Mouse (Mus musculus) lung, postnatal 10 days (tissue): ENCODE measurements around the gene Smad6.

Experiments
- DNase-seq: peaks from one replicate; pipeline ENCODE4 v3.0.0; 2021

Gene Smad6

DNA sequence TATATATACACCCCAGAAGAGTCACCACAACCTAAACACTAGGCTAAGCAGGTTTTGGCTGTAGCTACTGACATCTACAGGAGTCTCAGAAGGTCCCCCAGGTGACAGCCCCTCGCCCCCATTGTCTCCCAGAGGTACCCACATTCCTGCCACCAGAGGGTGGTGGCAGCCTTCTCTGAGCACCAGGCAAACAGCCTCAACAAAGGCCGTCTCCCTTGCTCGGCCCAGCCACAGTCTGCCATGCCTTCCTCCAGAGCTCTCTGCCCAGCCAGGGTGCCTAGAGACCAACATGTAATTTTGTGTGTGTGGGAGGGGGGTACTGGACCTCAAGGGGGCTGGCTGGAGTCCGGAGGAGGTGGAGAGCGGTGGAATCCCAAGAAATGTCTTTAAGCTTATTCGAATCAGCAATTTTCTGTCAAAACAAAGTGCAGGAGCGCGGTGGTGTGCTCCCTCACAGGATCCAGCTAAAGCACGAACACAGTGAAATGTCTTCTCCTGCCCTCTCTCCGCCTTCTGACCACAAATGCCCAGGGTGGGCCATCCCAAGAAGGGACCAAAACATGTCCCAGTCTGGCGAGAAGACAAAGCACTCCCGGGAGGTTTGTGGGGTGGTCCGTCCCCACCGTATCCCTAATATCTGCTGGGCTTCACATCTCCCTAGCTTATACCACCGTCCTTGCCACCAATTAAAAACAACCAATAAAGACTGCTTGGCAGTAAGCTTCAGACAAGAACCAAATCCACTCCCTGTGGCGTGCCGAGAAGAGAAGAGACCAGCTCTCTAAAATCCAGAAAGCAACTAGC, 62.5 kb downstream of the Smad6 start:
- peak; percentile 80 for DNase-seq

DNA sequence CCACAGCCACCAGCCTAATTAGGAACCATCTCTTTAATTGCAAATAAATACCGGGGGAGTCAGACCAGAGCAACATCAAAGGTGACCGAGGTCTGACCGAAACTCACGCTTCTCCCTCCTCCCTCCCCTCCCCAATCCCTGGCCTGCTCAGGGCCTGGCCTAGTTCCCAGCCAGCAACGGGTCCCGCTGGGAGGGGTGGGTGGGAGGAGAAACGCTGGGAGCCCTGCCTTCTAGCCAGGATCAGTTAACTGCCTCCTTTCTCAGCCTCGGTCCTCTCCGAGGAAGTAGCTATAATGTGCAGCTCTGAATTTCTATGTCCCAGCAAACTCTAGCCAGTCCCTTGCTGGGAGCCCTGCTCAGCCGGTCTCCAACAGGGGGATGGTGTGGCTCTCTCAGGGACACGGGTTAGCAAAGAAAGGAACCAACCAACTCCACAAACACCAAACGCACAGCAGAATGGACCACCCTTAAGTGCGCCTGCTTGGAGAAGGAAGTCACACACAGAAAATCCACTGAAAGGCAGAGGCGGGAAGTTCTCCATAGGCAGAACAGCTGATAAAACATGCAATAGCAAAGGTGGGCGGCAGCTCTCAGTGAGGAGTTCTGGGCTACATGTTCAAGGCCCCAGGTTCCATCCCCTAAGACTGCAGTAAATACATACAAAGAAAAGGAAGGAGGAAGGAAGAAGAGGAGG, 63.4 kb downstream of the Smad6 start:
- DNase-seq: peak; percentile 84

DNA sequence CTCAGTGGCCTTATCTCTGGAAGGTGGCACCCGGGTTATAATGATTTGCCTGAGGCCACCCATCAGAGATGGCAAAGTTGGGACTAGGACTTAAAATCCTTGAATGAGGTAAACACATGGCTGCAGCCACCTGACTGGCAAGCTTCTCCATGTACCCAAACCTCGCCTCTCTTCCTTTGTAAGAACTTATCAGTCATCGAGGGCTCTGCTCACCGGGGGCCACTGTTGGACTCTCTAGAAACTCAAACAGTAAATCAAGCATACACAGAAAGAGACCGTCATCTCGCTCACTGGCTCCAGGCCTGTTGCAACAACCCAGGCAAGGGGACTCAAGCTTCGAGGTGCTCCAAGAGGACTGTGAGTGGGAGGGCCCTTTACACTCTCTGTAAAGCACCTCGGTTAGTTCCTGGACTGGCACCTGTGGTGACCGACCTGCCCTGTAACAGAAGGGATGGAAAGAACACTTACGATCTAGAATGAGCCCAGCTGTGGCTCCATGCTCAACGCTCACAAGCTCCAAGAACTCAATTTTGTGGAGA, 64.1 kb downstream of the Smad6 start:
- peak; percentile 45 for DNase-seq

DNA sequence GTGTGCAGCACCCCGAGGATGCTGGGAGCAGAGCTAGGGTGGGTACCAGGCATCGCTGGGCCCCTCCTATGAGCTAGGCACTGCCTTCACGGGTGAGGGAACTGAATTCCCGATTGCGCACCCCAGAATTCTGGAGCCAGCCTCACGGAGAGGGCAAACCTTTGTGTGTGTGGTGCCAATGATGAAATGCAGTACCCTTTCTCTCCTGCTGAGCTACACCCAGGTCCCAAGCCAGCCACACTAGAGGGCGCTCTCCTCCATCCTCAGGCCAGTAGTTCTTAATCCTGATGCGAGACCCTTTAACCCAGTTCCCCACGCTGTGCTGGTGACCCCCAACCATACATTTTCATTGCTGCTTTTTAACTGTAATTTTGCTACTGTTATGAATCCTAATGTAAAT, 65.8 kb downstream of the Smad6 start:
- DNase-seq: peak; percentile 90

DNA sequence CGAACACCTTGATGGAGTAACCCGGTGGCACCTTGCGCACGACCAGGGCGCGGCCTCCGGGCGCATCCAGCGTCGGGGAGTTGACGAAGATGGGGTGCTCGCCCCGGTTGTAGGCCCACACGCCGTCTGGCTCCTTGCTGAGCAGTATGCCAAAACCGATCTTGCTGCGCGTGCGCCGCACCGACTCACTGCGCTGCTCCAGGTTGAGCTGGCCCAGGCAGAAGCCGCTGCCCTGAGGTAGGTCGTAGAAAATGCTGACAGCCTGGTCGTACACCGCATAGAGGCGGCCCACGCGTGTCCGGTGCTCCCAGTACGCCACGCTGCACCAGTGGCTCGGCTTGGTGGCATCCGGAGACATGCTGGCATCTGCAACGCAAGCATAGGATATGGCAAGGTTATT, 68.2 kb downstream of the Smad6 start:
- peak; percentile 5 for DNase-seq

DNA sequence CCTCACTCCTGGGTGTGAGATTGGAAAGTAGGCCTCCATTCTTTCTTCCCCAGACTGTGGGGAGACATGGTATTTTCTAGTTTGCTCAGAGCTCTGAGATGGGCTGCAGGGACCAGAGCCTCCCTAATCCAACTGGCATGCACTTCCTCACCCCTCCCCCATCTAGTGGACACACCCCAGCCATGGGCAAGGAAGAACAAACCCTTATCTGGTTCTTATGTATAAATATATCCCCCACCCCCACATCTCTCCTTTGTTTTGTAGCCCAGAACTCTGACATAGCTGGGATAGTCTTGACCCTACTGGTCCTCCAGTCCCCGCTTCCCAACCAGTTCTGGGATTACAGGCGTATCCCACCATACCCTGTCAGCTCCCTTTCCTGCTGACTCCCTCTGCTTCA, 69.3 kb downstream of the Smad6 start:
- DNase-seq: peak; percentile 51

DNA sequence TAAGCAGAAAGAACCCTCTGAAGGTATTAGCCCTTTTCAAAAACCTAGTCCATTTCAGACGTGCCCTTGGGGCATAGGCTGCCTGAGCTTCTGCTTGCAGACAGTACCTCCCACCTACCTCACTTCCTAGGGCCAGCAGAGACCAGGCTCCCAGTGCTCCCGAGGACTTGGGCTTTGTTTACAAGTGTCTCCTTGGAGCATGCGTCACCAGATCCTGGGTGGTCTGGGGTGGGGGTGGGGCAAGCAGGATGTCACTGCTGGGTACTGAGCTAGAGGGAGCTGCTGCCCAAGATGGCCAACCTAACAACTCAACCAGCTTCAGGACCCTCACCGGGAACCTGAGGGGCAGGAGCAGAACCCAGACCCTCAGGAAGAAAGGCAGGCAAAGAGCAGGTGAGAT, 71.5 kb downstream of the Smad6 start:
- DNase-seq: no peak

DNA sequence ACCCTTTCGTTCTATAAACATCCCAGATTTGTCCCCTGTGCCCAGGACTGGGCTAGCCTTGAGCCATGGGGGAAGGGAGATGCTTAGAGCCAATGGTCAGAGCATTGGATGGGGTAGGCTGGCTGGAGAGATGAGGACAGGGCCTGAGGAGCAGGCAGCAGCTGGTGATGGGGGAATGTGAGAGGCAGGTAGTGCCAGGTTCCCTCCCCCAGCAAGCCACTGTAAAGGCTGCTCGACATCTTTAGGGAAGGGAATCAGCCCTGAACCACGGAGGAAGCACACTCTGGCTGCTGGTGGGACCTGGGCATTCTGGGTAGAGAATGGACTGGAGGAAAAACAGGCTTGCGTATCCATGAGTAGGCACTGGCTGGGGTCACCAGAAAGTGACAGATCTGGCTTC, 72.5 kb downstream of the Smad6 start:
- DNase-seq: no peak

DNA sequence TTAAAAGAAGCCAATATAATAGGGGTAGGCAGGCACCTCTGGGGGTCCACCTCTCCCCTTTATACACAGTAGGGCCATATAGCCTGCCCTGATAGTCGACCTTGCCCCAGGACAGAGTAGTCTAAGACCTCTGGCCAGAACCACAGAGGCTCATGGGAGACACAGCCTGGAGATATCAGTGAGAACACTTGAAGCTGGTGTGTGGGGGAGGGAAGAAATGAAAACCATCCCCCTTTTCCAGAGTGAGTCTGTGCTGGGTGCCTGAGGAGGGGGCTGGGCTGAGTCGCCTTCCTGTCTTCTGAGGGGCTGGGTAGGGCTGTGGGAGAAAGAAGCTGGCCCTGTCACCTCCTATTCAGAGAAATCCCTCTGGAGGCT, 79.3 kb downstream of the Smad6 start:
- no peak for DNase-seq

DNA sequence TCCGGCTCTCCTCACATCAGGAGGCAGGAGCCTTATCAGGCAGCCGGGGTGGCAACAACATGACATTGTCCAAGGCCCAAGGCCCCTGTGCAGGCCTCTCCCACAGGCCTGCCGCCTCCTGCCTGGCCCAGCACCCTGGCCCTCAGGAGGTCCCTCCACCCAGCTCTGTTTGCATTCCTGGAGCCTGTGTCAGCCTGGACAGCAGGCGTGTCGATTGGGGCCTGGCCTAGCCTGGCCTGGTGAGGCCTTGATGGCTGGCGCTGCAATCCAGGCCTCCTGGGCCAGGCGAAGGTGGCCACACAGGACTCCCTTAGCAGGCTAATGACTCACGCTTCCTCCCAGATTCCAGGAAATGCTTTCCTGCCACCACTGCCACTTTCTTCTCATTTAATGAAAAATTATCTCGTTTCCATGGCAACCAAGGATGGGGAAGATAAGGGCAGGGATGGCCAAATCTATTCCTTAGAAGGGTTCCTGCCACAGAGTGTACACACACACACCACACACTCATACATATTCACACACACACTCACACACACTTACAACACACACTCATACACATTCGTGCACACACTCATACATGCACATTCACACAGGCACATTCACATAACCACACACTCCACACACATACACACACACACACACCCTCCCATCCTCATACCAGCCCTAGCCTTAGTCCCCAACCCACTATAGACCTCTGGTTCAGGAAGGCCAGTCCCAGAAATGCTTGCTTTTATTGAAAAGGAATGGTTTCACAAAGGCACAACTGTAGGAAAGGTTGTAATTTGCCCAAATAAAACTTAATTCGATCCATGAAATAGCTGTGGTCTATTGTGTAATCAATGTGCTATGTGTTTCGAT, 79.9 kb downstream of the Smad6 start:
- DNase-seq: peak; percentile 71

DNA sequence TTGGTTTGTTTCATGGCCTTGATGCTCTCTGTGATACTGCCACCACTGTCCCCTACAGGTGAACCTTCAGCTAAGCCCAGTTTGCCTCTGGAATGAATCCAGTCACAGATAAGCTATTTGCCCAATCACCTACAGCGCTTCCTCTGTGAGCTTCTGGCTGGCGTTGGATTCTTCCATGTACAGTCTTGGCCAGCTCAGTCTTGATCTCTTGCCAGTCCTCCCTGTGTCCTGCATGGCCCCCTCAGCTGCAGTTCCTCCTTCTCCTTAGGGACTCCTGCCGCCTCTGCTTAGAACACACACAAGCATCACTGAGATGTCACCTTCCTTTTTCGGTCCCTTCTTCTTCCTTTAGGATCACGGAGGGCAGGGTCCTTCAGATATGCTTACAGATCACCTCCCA, 85.6 kb downstream of the Smad6 start:
- DNase-seq: peak; percentile 55

DNA sequence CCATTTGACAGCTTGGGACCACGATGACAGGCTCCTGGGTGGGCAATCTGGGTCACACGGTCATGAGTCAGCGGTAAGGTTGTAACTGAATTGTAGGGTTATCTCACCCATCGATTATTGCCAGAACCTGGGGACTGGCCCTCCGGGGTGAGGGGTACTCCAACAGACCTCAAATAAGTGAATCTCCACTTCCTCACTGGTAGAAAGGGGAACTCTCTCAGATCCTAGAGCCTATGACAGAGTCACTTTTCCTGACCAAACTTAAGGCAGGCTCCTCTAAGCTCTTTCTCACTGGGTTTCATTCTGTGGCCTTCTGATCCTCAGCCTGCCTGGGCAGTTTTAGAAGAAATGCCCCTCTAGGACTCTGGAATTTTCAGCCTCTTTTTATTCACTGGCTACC, 88.8 kb downstream of the Smad6 start:
- DNase-seq: no peak

DNA sequence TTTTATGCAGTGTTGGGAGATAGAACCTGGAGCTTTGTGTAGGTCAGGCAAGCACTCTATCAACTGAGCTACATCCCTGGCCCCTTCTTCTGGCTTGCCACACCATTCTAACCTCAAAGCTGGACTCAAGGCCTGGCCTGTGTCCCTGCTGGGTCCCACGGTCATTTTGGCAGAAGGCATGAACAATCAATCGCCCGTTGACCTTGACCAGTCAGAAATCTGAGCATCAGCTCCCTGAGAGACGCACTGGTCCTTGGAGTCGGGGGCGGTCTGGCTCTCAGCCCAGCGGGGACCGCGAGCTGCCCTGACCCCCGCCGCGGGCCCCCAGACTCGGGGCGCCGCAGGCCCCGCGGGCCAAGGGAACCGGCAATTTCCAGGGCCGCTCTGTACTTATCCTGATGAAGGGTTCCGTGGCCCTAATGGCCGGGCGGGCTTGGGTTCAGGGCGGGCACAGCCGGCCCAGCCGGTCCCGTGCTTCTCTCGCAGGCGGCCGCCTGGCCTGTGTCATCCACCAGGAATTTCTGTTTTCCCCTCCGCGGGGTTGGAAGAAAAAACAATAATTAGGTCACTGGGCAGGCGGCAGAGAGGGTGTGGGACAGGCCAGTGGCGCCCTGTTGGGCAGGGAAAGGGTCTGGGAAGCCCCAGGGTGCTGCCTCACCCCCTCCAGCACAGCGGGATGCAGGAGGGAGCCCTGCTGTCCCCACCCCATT, 94.4 kb downstream of the Smad6 start:
- peak; percentile 86 for DNase-seq

DNA sequence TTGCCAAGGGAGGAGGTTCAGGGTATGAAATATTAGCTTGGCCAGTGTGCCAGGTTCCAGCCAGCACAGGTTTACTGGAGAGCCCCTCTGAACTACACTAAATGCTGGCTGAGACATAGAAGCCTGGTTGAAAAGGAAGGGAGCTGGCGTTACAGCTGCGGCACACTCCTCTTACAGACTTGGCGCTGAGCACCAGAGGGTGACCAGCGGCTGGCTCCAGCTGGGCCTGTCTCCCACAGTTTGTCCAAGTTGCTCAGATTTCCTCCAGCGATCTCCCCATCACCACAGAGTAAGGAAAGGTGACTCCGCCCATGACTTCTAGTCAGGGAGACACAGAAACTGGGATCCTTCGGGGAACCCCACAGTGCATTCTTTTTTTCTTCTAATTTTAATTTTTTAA, 95.5 kb downstream of the Smad6 start:
- DNase-seq: peak; percentile 69

DNA sequence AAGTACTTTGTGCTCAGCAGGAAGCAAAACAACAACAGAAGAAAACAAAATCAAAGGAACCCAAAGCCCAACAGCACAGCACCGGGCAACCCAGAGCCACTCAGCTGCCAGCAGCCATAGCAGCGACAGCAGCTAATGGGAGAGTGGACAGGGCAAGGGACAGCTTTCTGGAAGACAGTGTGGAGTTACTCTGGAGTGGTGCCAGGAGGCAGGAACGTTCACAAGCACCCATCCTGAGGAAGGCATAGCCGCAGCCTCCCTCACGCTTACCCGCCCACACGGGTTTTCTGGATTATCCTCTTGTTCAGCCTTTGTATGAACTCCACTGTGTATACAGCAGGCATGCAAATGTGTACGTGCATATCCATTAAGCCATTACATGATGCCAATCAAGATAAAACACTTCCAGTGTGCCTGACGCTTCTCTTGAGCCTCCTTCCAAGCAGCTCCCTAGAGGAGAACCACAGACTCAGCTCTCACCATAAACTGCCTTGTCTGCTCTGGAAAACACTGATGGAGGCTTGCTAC, 98.6 kb downstream of the Smad6 start:
- peak; percentile 57 for DNase-seq

DNA sequence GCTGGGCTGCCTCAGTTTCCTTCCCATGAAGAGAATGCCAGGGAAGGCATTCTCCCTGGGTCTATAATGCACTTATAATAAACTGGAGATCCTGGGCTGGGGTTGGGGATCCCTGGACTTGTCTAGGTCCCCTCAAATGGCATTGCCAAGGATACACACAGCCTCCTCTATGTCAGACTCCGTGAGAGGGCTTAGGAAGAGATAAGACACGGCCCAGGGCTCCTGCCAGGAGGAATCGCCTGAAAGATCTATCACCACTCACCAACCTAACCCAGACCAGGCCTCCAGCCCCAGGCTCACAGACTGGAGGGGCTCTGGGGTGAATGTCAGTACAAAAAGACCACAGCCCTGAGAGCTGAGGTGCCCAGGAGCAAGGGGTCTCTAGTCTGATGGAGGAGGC, 102.2 kb downstream of the Smad6 start:
- DNase-seq: no peak

DNA sequence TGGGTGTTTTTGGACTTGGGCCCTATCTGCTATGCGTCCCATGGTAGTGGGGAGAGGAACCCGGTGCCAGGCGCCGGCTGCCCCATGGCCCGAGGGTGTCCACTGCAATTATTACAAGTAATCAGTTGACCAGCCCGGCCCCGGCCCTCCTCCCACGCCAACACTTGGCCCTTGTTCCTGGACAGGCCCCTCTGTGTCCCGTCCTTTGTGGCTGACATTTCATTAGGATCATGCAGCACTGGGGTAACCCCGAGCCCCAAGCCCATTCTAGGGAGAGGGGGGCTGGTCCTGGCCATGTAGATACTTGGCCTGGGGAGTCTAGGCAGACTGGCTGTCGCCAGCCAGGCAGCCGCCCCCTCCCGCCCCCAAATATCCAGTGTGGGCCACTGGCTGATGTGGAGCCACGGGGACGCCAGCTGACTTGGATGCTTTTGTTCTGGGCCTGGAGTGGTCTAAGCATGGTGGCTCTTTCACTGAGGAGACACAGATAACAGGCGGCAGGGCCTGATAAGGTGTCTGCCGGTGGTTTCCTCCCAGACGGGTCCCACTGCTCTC, 102.8 kb downstream of the Smad6 start:
- peak; percentile 41 for DNase-seq

DNA sequence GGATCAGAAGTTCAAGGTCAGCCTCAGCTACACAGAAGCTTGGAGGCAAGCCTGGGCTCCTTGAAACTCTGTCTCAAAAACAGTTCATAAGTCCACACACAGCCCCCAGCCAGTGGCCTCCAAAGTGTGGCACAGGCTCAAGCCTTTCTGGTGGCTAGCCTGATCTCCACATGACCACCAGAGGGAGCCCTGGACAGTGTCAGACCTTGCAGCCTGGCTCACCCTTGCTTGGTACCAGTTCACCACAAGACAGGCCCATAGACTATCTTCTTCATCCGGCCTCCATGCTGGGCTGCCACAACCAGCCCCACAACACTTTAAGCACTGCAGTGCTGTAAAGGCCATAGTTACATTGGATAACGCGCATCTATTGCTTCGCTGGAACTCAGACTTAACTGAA, 103.6 kb downstream of the Smad6 start:
- DNase-seq: peak; percentile 92

DNA sequence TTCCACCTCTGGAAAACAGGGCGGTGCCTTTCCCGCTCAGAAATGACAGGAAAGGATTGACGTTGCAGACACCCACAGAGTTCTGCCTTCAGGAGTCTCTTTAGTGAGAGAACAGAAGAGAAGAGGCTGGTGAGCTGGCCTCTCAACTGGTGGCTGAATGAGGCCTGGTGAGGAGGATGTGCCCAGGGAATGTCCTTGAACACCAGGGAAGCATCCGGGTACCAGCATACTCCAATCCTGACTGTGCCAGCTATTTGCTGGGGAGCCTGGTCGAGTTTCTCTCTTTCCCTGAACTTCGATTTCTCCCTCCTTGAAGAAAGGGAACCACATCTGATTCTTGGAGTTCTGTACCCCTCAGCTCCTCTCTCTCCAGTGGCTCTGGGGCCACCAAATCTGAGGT, 105.4 kb downstream of the Smad6 start:
- DNase-seq: no peak

DNA sequence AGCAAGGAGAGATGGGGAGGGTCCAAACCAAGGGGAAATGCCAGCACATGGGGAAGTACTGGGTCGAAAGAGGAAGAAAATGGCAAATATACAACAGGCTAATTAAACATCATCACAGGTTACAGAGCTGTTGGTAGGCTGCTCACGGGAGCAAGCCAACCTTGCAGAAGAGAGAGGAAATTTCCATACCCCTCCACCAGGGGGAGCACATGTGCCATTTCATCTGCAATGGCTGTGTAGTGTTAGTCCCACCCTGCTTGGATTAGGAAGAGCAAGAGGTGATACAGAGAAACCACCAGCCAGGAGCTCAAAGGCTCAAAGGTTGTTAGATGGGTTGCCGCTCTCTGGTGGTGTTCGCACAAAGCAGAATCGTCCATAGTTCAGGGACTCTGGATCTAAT, 105.9 kb downstream of the Smad6 start:
- peak; percentile 86 for DNase-seq

DNA sequence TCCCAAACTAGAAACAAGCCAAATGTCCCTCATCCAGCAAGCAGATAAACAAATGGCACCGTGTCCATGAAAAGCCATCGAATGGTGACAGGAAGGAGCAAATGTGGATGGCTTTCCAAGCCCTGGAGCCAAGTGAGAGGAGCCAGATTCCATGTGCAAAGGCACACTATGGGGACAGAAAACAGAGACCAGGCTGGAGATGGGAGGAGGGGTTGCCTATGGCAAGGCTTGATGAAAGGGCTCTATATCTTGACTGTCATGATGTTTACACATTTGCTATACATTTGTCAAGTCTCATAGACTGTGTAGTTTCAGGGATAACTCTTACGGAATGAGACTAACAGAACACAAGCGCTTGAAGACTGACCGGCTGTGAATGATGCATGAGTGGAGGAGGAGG, 106.9 kb downstream of the Smad6 start:
- DNase-seq: no peak

DNA sequence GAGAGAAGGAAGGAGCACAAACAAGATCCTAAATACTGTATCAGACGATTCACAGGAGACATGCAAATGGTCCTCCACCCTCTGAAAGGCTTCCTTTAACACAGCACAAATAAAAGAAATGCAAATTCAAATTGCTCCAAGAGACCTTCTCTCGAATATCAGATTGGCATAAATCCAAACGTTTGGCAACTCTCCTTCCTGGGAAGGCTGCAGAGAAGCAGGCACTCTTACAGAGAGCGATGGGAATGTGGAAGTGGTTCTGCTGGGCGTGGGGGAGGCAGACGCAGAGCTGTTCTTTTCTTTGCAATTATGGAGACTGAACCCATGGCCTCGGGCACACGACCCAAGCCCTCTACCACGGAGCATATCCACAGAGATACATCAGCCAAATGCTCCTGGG, 109.8 kb downstream of the Smad6 start:
- DNase-seq: peak; percentile 65
